Mouse (Mus musculus) kidney, embryonic 16.5 days (tissue): Measurements from ENCODE around the gene Tsga10. TPM values are rescaled to one million over a fixed set of nuclear protein-coding genes. Genes with fewer than 3 reads are reported as not detected.

Source experiments
- ATAC-seq: fragments of 200-750 bp; cut with Nextera tagmentation; 2 replicates; pipeline ENCODE4 v1.8.0; 2017; ENCODE audit warnings: moderate TSS enrichment; ENCODE audit not compliant: low FRiP score, low TSS enrichment
- H3K27ac ChIP-seq: fragments of 300-500 bp; sonication (generic); 2 replicates; pipeline ENCODE4 v1.5.1; 2014; ENCODE audit warnings: low read length
- H3K27me3 ChIP-seq: fragments of 300-500 bp; sonication (generic); 2 replicates; pipeline ENCODE4 v1.6.1; 2014; ENCODE audit warnings: low read length, control low read depth, mixed read lengths; ENCODE audit not compliant: insufficient read depth
- H3K36me3 ChIP-seq: fragments of 300-500 bp; sonication (generic); 2 replicates; pipeline ENCODE4 v1.6.1; 2014; ENCODE audit warnings: low read length, control low read depth, mixed read lengths; ENCODE audit not compliant: insufficient read depth
- H3K4me1 ChIP-seq: fragments of 300-500 bp; sonication (generic); 2 replicates; pipeline ENCODE4 v1.6.1; 2014; ENCODE audit warnings: low read length, control low read depth, mixed read lengths; ENCODE audit not compliant: insufficient read depth
- H3K4me2 ChIP-seq: fragments of 300-500 bp; sonication (generic); replicated peaks from 2 replicates; pipeline ENCODE4 v1.6.1; 2014; ENCODE audit warnings: low read depth, low read length
- H3K4me3 ChIP-seq: fragments of 300-500 bp; sonication (generic); 2 replicates; pipeline ENCODE4 v1.5.1; 2014; ENCODE audit warnings: mild to moderate bottlenecking, low read length
- H3K9ac ChIP-seq: fragments of 300-500 bp; sonication (generic); replicated peaks from 2 replicates; pipeline ENCODE4 v1.6.1; 2014; ENCODE audit warnings: low read length
- H3K9me3 ChIP-seq: fragments of 300-500 bp; sonication (generic); 2 replicates; pipeline ENCODE4 v1.6.1; 2016; ENCODE audit warnings: low read length, control low read depth
- WGBS: fragments of 180-500 bp; shearing (Covaris S2); extraction: QIAGEN DNeasy Blood & Tissue Kit; methylation state at CpG from one replicate; pipeline ENCODE4 v1.1.7; 2014; 5-methylcytosine and 5-hydroxymethylcytosine counted together
- polyA plus RNA-seq: library from polyadenylated mRNA; unstranded; fragments of >200 nt; fragmentation: Nextera tagmentation; extraction: Ambion mirVana; gene quantifications from 2 replicates; pipeline ENCODE4 v1.2.1, GENCODE M21; 2015

The Tsga10 gene
- polyA plus RNA-seq, 1 experiment from 2014 or later = 6.9 TPM

DNA sequence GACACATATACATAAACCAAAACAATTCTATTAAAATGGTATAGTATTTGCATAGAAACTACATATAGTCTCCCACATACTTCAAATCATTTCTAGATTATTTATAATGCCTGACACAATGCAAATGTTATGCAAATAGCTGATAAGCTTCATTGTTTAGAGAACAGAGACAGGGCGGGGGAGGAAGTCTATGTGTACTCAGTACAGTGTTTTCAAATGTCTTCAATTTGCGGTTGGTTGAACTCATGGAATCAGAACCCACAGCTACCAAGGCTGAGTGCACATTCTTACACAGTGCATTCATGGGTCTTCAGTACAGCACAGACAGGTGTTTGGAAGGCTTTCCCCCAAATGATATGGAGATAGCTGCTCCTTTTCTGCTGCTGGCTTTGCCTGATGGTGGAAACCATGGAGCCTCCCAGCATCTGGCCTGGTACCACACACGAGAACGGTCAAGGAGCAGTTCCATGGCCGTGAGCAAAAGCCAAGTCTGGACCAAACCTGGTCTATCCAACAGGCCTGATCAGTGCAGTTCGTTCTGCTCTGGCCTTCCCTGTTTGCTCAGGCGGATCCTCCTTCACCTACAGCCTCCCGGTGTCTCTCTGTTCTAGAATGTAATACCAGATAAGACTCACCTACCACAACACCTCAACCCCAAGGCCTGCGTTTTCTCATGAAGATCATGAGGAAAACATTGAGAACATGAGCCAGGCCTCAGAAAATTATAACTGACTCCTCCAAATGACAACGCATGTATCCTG is 154.5 kb downstream of the Tsga10 start:
- H3K27ac ChIP-seq = no peak overlapping the region
- no peaks in the 10 kb centered on the region for H3K9me3 ChIP-seq
- H3K4me2 ChIP-seq = no peak overlapping the region
- no peaks in the 10 kb centered on the region for H3K27me3 ChIP-seq
- WGBS = 78% methylated on average over 10 of the region's 10 CpGs
- H3K9ac ChIP-seq = no peak overlapping the region
- no peak for ATAC-seq
- no peaks in the 10 kb centered on the region for H3K36me3 ChIP-seq
- no peaks in the 10 kb centered on the region for H3K4me1 ChIP-seq
- H3K4me3 ChIP-seq = no peak overlapping the region

DNA sequence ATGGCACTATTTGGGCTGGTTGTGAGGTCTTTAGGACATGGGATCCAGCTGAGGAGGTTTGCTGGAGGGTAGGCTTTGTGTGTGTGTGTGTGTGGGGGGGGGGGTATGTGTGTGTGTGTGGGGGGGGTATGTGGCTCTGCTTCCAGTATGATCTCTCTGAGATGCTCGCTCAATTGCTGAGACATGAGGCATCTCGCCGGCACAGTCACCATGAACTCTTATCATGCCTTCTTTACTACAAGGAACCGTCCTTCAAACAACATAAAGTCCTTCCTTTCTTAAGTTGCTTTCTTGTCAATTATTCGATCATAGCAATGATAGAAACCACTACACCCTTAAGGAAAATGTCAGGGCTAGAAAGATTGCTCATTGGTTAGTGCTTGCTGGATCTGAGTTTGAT is 155.1 kb downstream of the Tsga10 start:
- H3K4me2 ChIP-seq = no peak overlapping the region
- no peak overlapping the region for H3K27ac ChIP-seq
- H3K9me3 ChIP-seq = no peaks in the 10 kb centered on the region
- no peak for ATAC-seq
- WGBS = 97% methylated on average over 5 of the region's 5 CpGs
- no peaks in the 10 kb centered on the region for H3K36me3 ChIP-seq
- no peak overlapping the region for H3K4me3 ChIP-seq
- H3K4me1 ChIP-seq = no peaks in the 10 kb centered on the region
- no peaks in the 10 kb centered on the region for H3K27me3 ChIP-seq
- H3K9ac ChIP-seq = no peak overlapping the region

DNA sequence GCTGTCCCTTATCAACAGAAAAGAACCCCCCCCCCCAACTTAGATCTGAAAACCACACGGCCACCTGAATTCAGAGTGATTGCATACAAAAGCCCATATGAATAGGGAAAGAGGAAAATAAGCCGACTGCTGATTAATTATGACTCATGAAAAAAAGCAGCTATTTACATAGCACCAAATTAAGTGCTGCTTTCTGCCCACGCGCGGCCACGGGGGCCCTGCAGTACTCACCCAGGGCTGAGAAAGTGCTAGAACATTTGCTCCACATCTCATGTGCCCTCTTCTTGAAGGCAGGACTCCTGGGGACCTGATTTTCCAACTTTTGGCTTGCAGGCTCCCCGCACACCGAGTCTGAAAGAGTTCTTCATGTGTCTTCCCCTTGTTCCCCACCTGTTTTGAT is 156.5 kb downstream of the Tsga10 start:
- Histone ChIP-seq H3K27me3 (no peaks in the 10 kb centered on the region), H3K9ac (no peak overlapping the region), H3K9me3 (peaks cover 5% of the 10 kb centered on the region; the same call in 1 of the 2 replicates), H3K4me1 (no peaks in the 10 kb centered on the region), H3K4me2 (no peak overlapping the region), H3K4me3 (no peak overlapping the region), H3K27ac (no peak overlapping the region), H3K36me3 (no peaks in the 10 kb centered on the region)
- ATAC-seq = no peak
- 74% methylated on average over 8 of the region's 8 CpGs for WGBS

DNA sequence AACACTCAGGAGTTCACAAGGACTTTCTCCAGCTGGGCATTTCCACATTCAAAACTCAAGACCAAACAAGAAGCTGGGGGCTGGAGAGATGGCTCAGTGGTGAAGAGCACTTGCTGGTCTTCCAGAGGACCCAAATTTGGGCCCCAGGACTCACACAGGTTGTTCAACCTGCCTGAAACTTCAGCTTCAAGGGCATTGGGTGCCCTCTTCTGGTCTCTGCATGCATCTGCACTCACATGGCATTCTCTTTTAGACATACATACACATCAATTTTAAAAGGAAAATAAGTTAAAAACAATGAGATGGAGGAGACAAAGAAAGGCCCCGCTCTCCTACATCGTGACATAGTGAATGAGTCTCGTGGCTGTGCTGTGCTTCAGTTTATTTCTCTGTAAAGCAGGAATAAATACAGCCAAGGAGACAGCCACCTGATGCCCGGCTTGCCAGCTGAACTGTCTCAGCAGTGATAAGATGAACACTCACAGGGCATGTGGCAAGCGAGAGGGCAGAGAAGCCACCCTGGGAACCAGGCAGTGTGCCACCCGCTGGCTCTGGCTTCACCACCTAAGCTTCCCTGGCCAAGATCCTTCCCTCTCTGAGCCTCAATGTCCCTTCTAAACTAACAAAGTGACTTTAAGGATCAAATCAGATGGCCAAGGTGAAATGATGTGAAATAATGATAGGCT is 157.8 kb downstream of the Tsga10 start:
- Histone ChIP-seq H3K4me2 (no peak overlapping the region), H3K27ac (no peak overlapping the region), H3K9ac (no peak overlapping the region), H3K4me3 (no peak overlapping the region), H3K27me3 (no peaks in the 10 kb centered on the region), H3K9me3 (peaks cover 5% of the 10 kb centered on the region; the same call in 1 of the 2 replicates), H3K4me1 (no peaks in the 10 kb centered on the region), H3K36me3 (no peaks in the 10 kb centered on the region)
- no peak for ATAC-seq
- WGBS = 93% methylated on average over 6 of the region's 6 CpGs

Other genes with a start within 250 kb of the Tsga10 start
- gene 2010300C02Rik, start 146.3 kb downstream of the Tsga10 start, polyA plus RNA-seq = 2.4 and 2.6 TPM in 2 replicates
- gene Lipt1, start 5.3 kb upstream of the Tsga10 start, polyA plus RNA-seq = 9.6 and 9.7 TPM in 2 replicates
- 23.9 and 27.4 TPM in 2 replicates for gene Mitd1, start 24.0 kb upstream of the Tsga10 start, polyA plus RNA-seq
- 228 and 234 TPM in 2 replicates for gene Mrpl30, start 24.0 kb upstream of the Tsga10 start, polyA plus RNA-seq
- gene Lyg2, start 50.1 kb upstream of the Tsga10 start, polyA plus RNA-seq = not detected in 2 replicates
- not detected in 2 replicates for gene Lyg1, start 91.3 kb upstream of the Tsga10 start, polyA plus RNA-seq
- gene Txndc9, start 131.5 kb upstream of the Tsga10 start, polyA plus RNA-seq = 130 and 136 TPM in 2 replicates
- 21.4 and 27.1 TPM in 2 replicates for gene Eif5b, start 131.6 kb upstream of the Tsga10 start, polyA plus RNA-seq